Mouse (Mus musculus) embryonic fibroblast, embryonic 13.5 days (primary cell): ENCODE data around the gene Trim13. TPM values are rescaled to one million over a fixed set of nuclear protein-coding genes. Genes with fewer than 3 reads are reported as not detected.

Experiments
- H3K27ac ChIP-seq: 2 replicates; pipeline ENCODE4 v1.5.1; 2012; ENCODE audit warnings: low read length, control low read depth, inconsistent platforms; ENCODE audit not compliant: insufficient read depth
- H3K4me1 ChIP-seq: 2 replicates; pipeline ENCODE4 v1.6.1; 2011; ENCODE audit warnings: low read length; ENCODE audit not compliant: control insufficient read depth, insufficient read depth
- H3K4me3 ChIP-seq: 2 replicates; pipeline ENCODE4 v1.5.1; 2011; ENCODE audit warnings: mild to moderate bottlenecking, control low read depth, low read length; ENCODE audit not compliant: insufficient read depth
- CTCF ChIP-seq: IDR thresholded peaks from 2 replicates; pipeline ENCODE4 v1.5.1; 2011; ENCODE audit warnings: mild to moderate bottlenecking, control low read depth, low read length, moderate library complexity, borderline replicate concordance; ENCODE audit not compliant: insufficient read depth
- POLR2A ChIP-seq: IDR thresholded peaks from 2 replicates; pipeline ENCODE4 v1.6.1; 2011; ENCODE audit warnings: low read depth, mild to moderate bottlenecking, control low read depth, low read length, moderate library complexity
- polyA plus RNA-seq: library from polyadenylated mRNA; stranded (reverse); fragments of >200 nt; gene quantifications from 2 replicates; pipeline ENCODE4 v1.2.4, GENCODE M21; 2011; ENCODE audit warnings: low read depth; ENCODE audit not compliant: missing spikeins, insufficient read length

Gene Trim13
- polyA plus RNA-seq, 1 experiment = 15.3 TPM

GRCm38 (mm10) chr14:61650291-61650960 is 52.4 kb downstream of the Trim13 start:
- TF ChIP-seq CTCF (no peak), POLR2A (no peak)
- peak overlapping the region; percentile 19; the same call in 1 of the 2 replicates for H3K27ac ChIP-seq

More at GRCm38 (mm10) chr14:61650291-61650960, 52.4 kb downstream of the Trim13 start:
- no peaks in the 10 kb centered on the region for H3K4me1 ChIP-seq
- H3K4me3 ChIP-seq = no peak overlapping the region

Other genes starting within 250 kb of the Trim13 start
- gene Ebpl, start 237.8 kb upstream of the Trim13 start, polyA plus RNA-seq = 6.4 and 7.3 TPM in 2 replicates
- 65.9 and 73.8 TPM in 2 replicates for gene Kpna3, start 158.4 kb upstream of the Trim13 start, polyA plus RNA-seq
- gene Spryd7, start 41.4 kb upstream of the Trim13 start, polyA plus RNA-seq = 16.0 and 16.2 TPM in 2 replicates
- gene Kcnrg, start 9.2 kb downstream of the Trim13 start, polyA plus RNA-seq = 0.39 TPM in 1 of 2 replicates, not detected in the other